Mouse (Mus musculus) MEL (cell line): ENCODE results near the gene Lgi1. TPM values are rescaled to one million over a fixed set of nuclear protein-coding genes. Genes with fewer than 3 reads are reported as not detected.

ENCODE experiments used
- DNase-seq: peaks from one replicate; pipeline ENCODE4 v3.0.0; 2011; ENCODE audit warnings: low read depth, low spot score
- H3K27ac ChIP-seq: 2 replicates; pipeline ENCODE4 v1.5.1; 2012; ENCODE audit warnings: low read depth, mild to moderate bottlenecking, control low read depth, low read length, moderate library complexity; ENCODE audit not compliant: control insufficient read depth
- H3K27me3 ChIP-seq, 2 experiments: fragments of 150-350 bp in 1 of 2; sonication (generic) in 1 of 2; 2 replicates each; pipeline ENCODE4 v1.6.1; 2012; ENCODE audit warnings: low read length in 2 of 2, mild to moderate bottlenecking in 2 of 2, improper control_type of control experiment in 1 of 2, moderate library complexity in 1 of 2; ENCODE audit not compliant: insufficient read depth in 2 of 2, control insufficient read depth in 1 of 2
- H3K36me3 ChIP-seq, 2 experiments: 2 replicates each; pipeline ENCODE4 v1.6.1; 2012 to 2014; ENCODE audit warnings: low read length in 2 of 2, improper control_type of control experiment in 1 of 2, inconsistent platforms in 1 of 2, mild to moderate bottlenecking in 1 of 2; ENCODE audit not compliant: insufficient read depth in 2 of 2, control insufficient read depth in 1 of 2
- H3K4me1 ChIP-seq, 2 experiments: fragments of 150-350 bp in 1 of 2; sonication (generic) in 1 of 2; 2 replicates each; pipeline ENCODE4 v1.6.1; 2012; ENCODE audit warnings: low read length in 2 of 2, improper control_type of control experiment in 1 of 2, mild to moderate bottlenecking in 1 of 2; ENCODE audit not compliant: insufficient read depth in 2 of 2, control insufficient read depth in 1 of 2
- H3K4me3 ChIP-seq, 2 experiments: fragments of 150-350 bp in 1 of 2; sonication (generic) in 1 of 2; 2 replicates each; pipeline ENCODE4 v1.5.1; 2012; ENCODE audit warnings: low read depth in 2 of 2, low read length in 2 of 2, mild to moderate bottlenecking in 2 of 2, moderate library complexity in 2 of 2, control low read depth in 1 of 2, improper control_type of control experiment in 1 of 2; ENCODE audit not compliant: control insufficient read depth in 1 of 2, insufficient read depth in 1 of 2
- H3K79me2 ChIP-seq: 2 replicates; pipeline ENCODE4 v1.6.1; 2012; ENCODE audit warnings: mild to moderate bottlenecking, low read length, moderate library complexity; ENCODE audit not compliant: control insufficient read depth, poor library complexity, insufficient read depth
- H3K9ac ChIP-seq: 2 replicates; pipeline ENCODE4 v1.6.1; 2012; ENCODE audit warnings: low read depth, mild to moderate bottlenecking, control low read depth, low read length, moderate library complexity; ENCODE audit not compliant: control insufficient read depth, poor library complexity, severe bottlenecking
- H3K9me3 ChIP-seq: fragments of 150-350 bp; sonication (generic); replicated peaks from 2 replicates; pipeline ENCODE4 v1.6.1; 2012; ENCODE audit warnings: mild to moderate bottlenecking, low read length, improper control_type of control experiment, moderate library complexity; ENCODE audit not compliant: insufficient read depth
- BHLHE40 ChIP-seq: IDR thresholded peaks from 2 replicates; pipeline ENCODE4 v1.6.1; 2012; ENCODE audit warnings: low read depth, mild to moderate bottlenecking, inconsistent platforms, low read length, improper control_type of control experiment, borderline replicate concordance
- CHD1 ChIP-seq: IDR thresholded peaks from 2 replicates; pipeline ENCODE4 v1.6.1; 2012; ENCODE audit warnings: low read depth, mild to moderate bottlenecking, inconsistent platforms, low read length, improper control_type of control experiment
- CHD2 ChIP-seq: IDR thresholded peaks from 2 replicates; pipeline ENCODE4 v1.6.1; 2011; ENCODE audit warnings: low read length, improper control_type of control experiment
- CTCF ChIP-seq, 3 experiments: IDR thresholded peaks in 2 of 3; conservative IDR thresholded peaks in 1 of 3; 2 replicates each; pipeline ENCODE4 v1.5.1; 2011 to 2012; ENCODE audit warnings: low read length in 3 of 3, low read depth in 2 of 3, mild to moderate bottlenecking in 2 of 3, improper control_type of control experiment in 1 of 3, inconsistent platforms in 1 of 3, mixed read lengths in 1 of 3, moderate library complexity in 1 of 3; ENCODE audit not compliant: control insufficient read depth in 1 of 3, insufficient read depth in 1 of 3, poor library complexity in 1 of 3, severe bottlenecking in 1 of 3
- ELF1 ChIP-seq: IDR thresholded peaks from 2 replicates; pipeline ENCODE4 v1.6.1; 2014; ENCODE audit warnings: low read depth, mild to moderate bottlenecking, inconsistent platforms, low read length, improper control_type of control experiment, moderate library complexity
- EP300 ChIP-seq, 2 experiments: IDR thresholded peaks; 2 replicates each; pipeline ENCODE4 v1.6.1; 2011; ENCODE audit warnings: improper control_type of control experiment in 2 of 2, low read length in 2 of 2, low read depth in 1 of 2, mild to moderate bottlenecking in 1 of 2
- HCFC1 ChIP-seq: IDR thresholded peaks from 2 replicates; pipeline ENCODE4 v1.6.1; 2012; ENCODE audit warnings: low read depth, mild to moderate bottlenecking, inconsistent platforms, low read length, improper control_type of control experiment, moderate library complexity
- MAFK ChIP-seq: IDR thresholded peaks from 2 replicates; pipeline ENCODE4 v1.6.1; 2011; ENCODE audit warnings: low read depth, mild to moderate bottlenecking, low read length, improper control_type of control experiment, borderline replicate concordance
- MAZ ChIP-seq: IDR thresholded peaks from 2 replicates; pipeline ENCODE4 v1.6.1; 2012; ENCODE audit warnings: low read depth, mild to moderate bottlenecking, inconsistent platforms, low read length, improper control_type of control experiment
- MEF2A ChIP-seq: IDR thresholded peaks from 2 replicates; pipeline ENCODE4 v1.6.1; 2014; ENCODE audit warnings: low read depth, mild to moderate bottlenecking, inconsistent platforms, low read length, improper control_type of control experiment; ENCODE audit not compliant: poor library complexity, insufficient replicate concordance, severe bottlenecking; ENCODE audit errors: extremely low read depth
- MXI1 ChIP-seq: IDR thresholded peaks from 2 replicates; pipeline ENCODE4 v1.6.1; 2011; ENCODE audit warnings: mild to moderate bottlenecking, low read depth, low read length, improper control_type of control experiment
- MYB ChIP-seq: IDR thresholded peaks from 2 replicates; pipeline ENCODE4 v1.6.1; 2011; ENCODE audit warnings: mild to moderate bottlenecking, low read depth, low read length, improper control_type of control experiment
- MYC ChIP-seq: IDR thresholded peaks from 2 replicates; pipeline ENCODE4 v1.6.1; 2011; ENCODE audit warnings: low read depth, mild to moderate bottlenecking, low read length, improper control_type of control experiment, moderate library complexity
- NELFE ChIP-seq: IDR thresholded peaks from 2 replicates; pipeline ENCODE4 v1.6.1; 2011; ENCODE audit warnings: low read depth, low read length, improper control_type of control experiment
- POLR2AphosphoS2 ChIP-seq: IDR thresholded peaks from 2 replicates; pipeline ENCODE4 v1.6.1; 2011; ENCODE audit warnings: low read length, improper control_type of control experiment
- RAD21 ChIP-seq: IDR thresholded peaks from 2 replicates; pipeline ENCODE4 v1.6.1; 2011; ENCODE audit warnings: mild to moderate bottlenecking, low read depth, low read length, improper control_type of control experiment
- RCOR1 ChIP-seq: IDR thresholded peaks from 2 replicates; pipeline ENCODE4 v1.6.1; 2012; ENCODE audit warnings: low read depth, mild to moderate bottlenecking, inconsistent platforms, low read length, improper control_type of control experiment
- SMC3 ChIP-seq: IDR thresholded peaks from 2 replicates; pipeline ENCODE4 v1.6.1; 2011; ENCODE audit warnings: low read depth, low read length, improper control_type of control experiment
- TAL1 ChIP-seq: IDR thresholded peaks from 2 replicates; pipeline ENCODE4 v1.6.1; 2012; ENCODE audit warnings: mild to moderate bottlenecking, inconsistent platforms, low read length, moderate library complexity, mixed read lengths
- USF1 ChIP-seq: IDR thresholded peaks from 2 replicates; pipeline ENCODE4 v1.6.1; 2014; ENCODE audit warnings: low read depth, mild to moderate bottlenecking, inconsistent platforms, low read length, improper control_type of control experiment, moderate library complexity
- USF2 ChIP-seq, 2 experiments: IDR thresholded peaks; 2 replicates each; pipeline ENCODE4 v1.6.1; 2011 to 2012; ENCODE audit warnings: improper control_type of control experiment in 2 of 2, low read length in 2 of 2, borderline replicate concordance in 1 of 2, inconsistent platforms in 1 of 2, low read depth in 1 of 2, mild to moderate bottlenecking in 1 of 2; ENCODE audit not compliant: insufficient read depth in 1 of 2
- ZKSCAN1 ChIP-seq: IDR thresholded peaks from 2 replicates; pipeline ENCODE4 v1.6.1; 2012; ENCODE audit warnings: low read depth, mild to moderate bottlenecking, inconsistent platforms, low read length, improper control_type of control experiment, moderate library complexity
- ZMIZ1 ChIP-seq: IDR thresholded peaks from 2 replicates; pipeline ENCODE4 v1.6.1; 2012; ENCODE audit warnings: low read depth, mild to moderate bottlenecking, inconsistent platforms, low read length, improper control_type of control experiment, moderate library complexity
- ZNF384 ChIP-seq: IDR thresholded peaks from 2 replicates; pipeline ENCODE4 v1.6.1; 2012; ENCODE audit warnings: low read depth, mild to moderate bottlenecking, inconsistent platforms, low read length, improper control_type of control experiment
- polyA plus RNA-seq, 2 experiments: library from polyadenylated mRNA; stranded (reverse) in 1 of 2; unstranded in 1 of 2; fragments of >175 nt in 1 of 2; fragments of >200 nt in 1 of 2; gene quantifications; 2 replicates each; pipeline versions ENCODE4 v1.2.1 to v1.2.4; 2012; ENCODE audit warnings: low replicate concordance in 2 of 2, low read depth in 1 of 2; ENCODE audit not compliant: insufficient read length in 2 of 2, insufficient read depth in 1 of 2, missing spikeins in 1 of 2
- total RNA-seq: library from RNA; depleted of rRNA; stranded (reverse); fragments of 300-350 nt; gene quantifications from 2 replicates; pipeline ENCODE4 v1.2.3, GENCODE M21; 2012

Gene Lgi1
- total and polyA plus RNA-seq, 3 experiments, result 0.01 TPM; not detected in 2

DNA sequence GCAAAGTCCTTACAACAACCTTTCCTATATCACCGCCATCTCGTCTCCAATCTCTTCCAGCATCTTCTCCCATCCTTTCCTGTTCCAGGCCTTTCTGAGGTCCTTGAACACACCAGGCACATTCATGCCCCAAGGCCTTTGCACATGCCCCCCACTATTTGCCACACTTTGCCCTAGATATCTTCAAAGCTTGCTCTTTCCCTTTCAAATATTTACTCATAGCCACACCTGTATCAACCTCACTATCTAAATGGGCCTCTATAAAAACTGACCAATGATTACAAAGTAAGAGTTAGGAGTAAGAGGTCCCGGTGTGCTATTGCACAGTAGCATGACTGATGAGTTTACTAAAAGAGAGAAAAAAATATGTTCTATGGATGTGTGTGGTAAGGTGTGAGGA lies 73.0 kb downstream of the Lgi1 start:
- no peaks in the 10 kb centered on the region for H3K9me3 ChIP-seq
- H3K4me3 ChIP-seq, result no peak overlapping the region
- no peaks in the 10 kb centered on the region for H3K79me2 ChIP-seq
- H3K27ac ChIP-seq, result no peak overlapping the region
- no peaks in the 10 kb centered on the region for H3K4me1 ChIP-seq
- no peak overlapping the region for H3K9ac ChIP-seq
- no peaks in the 10 kb centered on the region; a peak in 1 of 4 replicates for H3K27me3 ChIP-seq
- no peak for DNase-seq
- TF ChIP-seq CHD1 (no peak), BHLHE40 (no peak), ZMIZ1 (no peak), ELF1 (no peak), TAL1 (no peak), ZKSCAN1 (no peak), CTCF (IDR thresholded peaks at IDR 0.05 in 2 of 3, conservative IDR thresholded peaks at IDR 0.05 in 1 of 3; ENCODE audit: control insufficient read depth in 1 of 3, insufficient read depth in 1 of 3, low read depth in 2 of 3, low read length in 3 of 3, poor library complexity in 1 of 3, severe bottlenecking in 1 of 3) (no peak), POLR2AphosphoS2 (no peak), RCOR1 (no peak), RAD21 (no peak)
- H3K36me3 ChIP-seq, result no peaks in the 10 kb centered on the region

GRCm38 (mm10) chr19:38339734-38340133 lies 75.4 kb downstream of the Lgi1 start:
- no peaks in the 10 kb centered on the region for H3K4me1 ChIP-seq
- H3K79me2 ChIP-seq, result no peaks in the 10 kb centered on the region
- no peak for DNase-seq

GRCm38 (mm10) chr19:38343246-38343645 lies 78.9 kb downstream of the Lgi1 start:
- no peak overlapping the region for H3K27ac ChIP-seq
- no peaks in the 10 kb centered on the region for H3K36me3 ChIP-seq
- peaks cover 0 to 3% of the 10 kb centered on the region in 2 experiments; a peak in 1 of 4 replicates for H3K27me3 ChIP-seq
- no peaks in the 10 kb centered on the region for H3K4me1 ChIP-seq
- H3K79me2 ChIP-seq, result no peaks in the 10 kb centered on the region
- no peak overlapping the region for H3K4me3 ChIP-seq
- DNase-seq, result no peak
- H3K9me3 ChIP-seq, result no peaks in the 10 kb centered on the region
- no peak overlapping the region for H3K9ac ChIP-seq
- TF ChIP-seq MEF2A (no peak), USF2 (IDR thresholded peaks at IDR 0.05; ENCODE audit: borderline replicate concordance in 1 of 2, insufficient read depth in 1 of 2, low read depth in 1 of 2, low read length in 2 of 2) (no peak)
- TF ChIP-seq, all 39 proteins: peak for 0

More at GRCm38 (mm10) chr19:38339734-38340133, 75.4 kb downstream of the Lgi1 start:
- no peak for TF ChIP-seq HCFC1
- TF ChIP-seq TAL1, result no peak
- no peak for TF ChIP-seq USF1
- no peak for TF ChIP-seq ELF1
- no peak for TF ChIP-seq MYC
- no peak for TF ChIP-seq MXI1
- TF ChIP-seq MAFK, result no peak
- TF ChIP-seq EP300 (IDR thresholded peaks at IDR 0.05; ENCODE audit: low read depth in 1 of 2, low read length in 2 of 2), result no peak
- TF ChIP-seq CHD2, result no peak
- no peak for TF ChIP-seq CTCF (IDR thresholded peaks at IDR 0.05 in 2 of 3, conservative IDR thresholded peaks at IDR 0.05 in 1 of 3; ENCODE audit: control insufficient read depth in 1 of 3, insufficient read depth in 1 of 3, low read depth in 2 of 3, low read length in 3 of 3, poor library complexity in 1 of 3, severe bottlenecking in 1 of 3)
- no peak for TF ChIP-seq ZNF384
- no peak for TF ChIP-seq MAZ
- TF ChIP-seq MEF2A, result no peak
- TF ChIP-seq NELFE, result no peak
- no peak for TF ChIP-seq MYB
- no peak for TF ChIP-seq SMC3
- TF ChIP-seq, all 39 proteins: peak for 0
- Histone ChIP-seq H3K9ac (no peak overlapping the region), H3K36me3 (no peaks in the 10 kb centered on the region), H3K4me3 (no peak overlapping the region), H3K27ac (no peak overlapping the region), H3K27me3 (peaks cover 0 to 3% of the 10 kb centered on the region in 2 experiments; a peak in 1 of 4 replicates), H3K9me3 (no peaks in the 10 kb centered on the region)
